Mouse (Mus musculus): ENCODE data around the gene Fstl3. TPM values are rescaled to one million over a fixed set of nuclear protein-coding genes. Genes with fewer than 3 reads are reported as not detected.

Fstl3 gene
- polyA plus RNA-seq, 1 experiment, result 5.8 TPM

GRCm38 (mm10) chr10:79802331-79802971, 25.4 kb downstream of the Fstl3 start:
- no peak overlapping the region for H3K4me3 ChIP-seq (ENCODE audit: extremely low read depth, insufficient read depth, insufficient read length)
- no peak for DNase-seq (ENCODE audit: low read depth in 1 of 2, low spot score in 2 of 2)
- TF ChIP-seq POLR2A (IDR thresholded peaks at IDR 0.05; ENCODE audit: low read depth, low read length), result no peak
- TF ChIP-seq CTCF (IDR thresholded peaks at IDR 0.05; ENCODE audit: extremely low read depth, insufficient read depth, insufficient read length, insufficient replicate concordance), result no peak
- peak overlapping the region; percentile 27; the same call in 1 of the 2 replicates for H3K27ac ChIP-seq (ENCODE audit: insufficient read depth, low read length)
- H3K4me1 ChIP-seq (ENCODE audit: control insufficient read depth, insufficient read depth, insufficient read length), result peaks cover 5% of the 10 kb centered on the region; the same call in 1 of the 2 replicates
- 77% methylated on average over 11 of the region's 11 CpGs for WGBS
- H3K27me3 ChIP-seq (ENCODE audit: control insufficient read depth, insufficient read depth, low read length), result no peaks in the 10 kb centered on the region
- H3K36me3 ChIP-seq (ENCODE audit: control insufficient read depth, insufficient read depth, low read length), result no peaks in the 10 kb centered on the region

DNA sequence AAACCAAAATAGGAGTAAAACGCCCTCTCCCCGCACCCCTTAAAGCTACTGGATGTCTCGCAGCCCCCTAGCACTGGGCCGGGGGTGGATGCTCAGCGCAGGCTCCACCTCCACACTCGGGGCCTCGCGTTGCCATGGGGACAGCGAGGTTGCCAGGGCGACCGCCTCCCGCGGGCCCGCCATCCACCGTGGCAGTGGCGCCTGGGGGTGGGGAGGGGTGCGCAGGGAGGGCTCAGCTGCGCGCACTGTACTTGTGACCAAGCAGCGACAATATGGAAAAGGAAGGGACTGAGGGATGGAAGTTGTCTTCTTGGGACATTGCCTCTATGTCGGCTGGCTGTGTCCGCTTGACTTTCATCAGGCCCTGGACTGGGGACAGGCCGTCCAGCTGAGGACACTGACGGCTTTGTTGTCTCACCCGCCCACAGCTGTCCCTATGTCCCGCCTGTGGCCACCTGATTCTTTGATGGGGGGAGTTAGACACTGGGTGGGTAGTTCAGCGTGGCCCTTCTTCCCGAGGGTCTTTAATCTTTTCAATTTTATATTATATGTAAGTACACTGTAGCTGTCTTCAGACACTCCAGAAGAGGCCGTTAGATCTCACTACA, 26.7 kb downstream of the Fstl3 start:
- no peak overlapping the region for H3K27ac ChIP-seq (ENCODE audit: insufficient read depth, low read length)

GRCm38 (mm10) chr10:79805636-79806035, 28.6 kb downstream of the Fstl3 start:
- Histone ChIP-seq H3K27me3 (ENCODE audit: control insufficient read depth, insufficient read depth, low read length) (no peaks in the 10 kb centered on the region), H3K27ac (ENCODE audit: insufficient read depth, low read length) (no peak overlapping the region), H3K36me3 (ENCODE audit: control insufficient read depth, insufficient read depth, low read length) (no peaks in the 10 kb centered on the region), H3K4me3 (ENCODE audit: extremely low read depth, insufficient read depth, insufficient read length) (no peak overlapping the region), H3K4me1 (ENCODE audit: control insufficient read depth, insufficient read depth, insufficient read length) (no peaks in the 10 kb centered on the region)
- no peak for DNase-seq (ENCODE audit: low read depth in 1 of 2, low spot score in 2 of 2)
- TF ChIP-seq POLR2A (IDR thresholded peaks at IDR 0.05; ENCODE audit: low read depth, low read length), result no peak
- WGBS, result 79% methylated on average over 11 of the region's 11 CpGs

More for the DNA sequence above, 26.7 kb downstream of the Fstl3 start:
- Histone ChIP-seq H3K36me3 (ENCODE audit: control insufficient read depth, insufficient read depth, low read length) (no peaks in the 10 kb centered on the region), H3K4me1 (ENCODE audit: control insufficient read depth, insufficient read depth, insufficient read length) (no peaks in the 10 kb centered on the region), H3K4me3 (ENCODE audit: extremely low read depth, insufficient read depth, insufficient read length) (no peak overlapping the region), H3K27me3 (ENCODE audit: control insufficient read depth, insufficient read depth, low read length) (no peaks in the 10 kb centered on the region)
- 73% methylated on average over 29 of the region's 29 CpGs for WGBS
- TF ChIP-seq POLR2A (IDR thresholded peaks at IDR 0.05; ENCODE audit: low read depth, low read length) (no peak), CTCF (IDR thresholded peaks at IDR 0.05; ENCODE audit: extremely low read depth, insufficient read depth, insufficient read length, insufficient replicate concordance) (no peak)
- DNase-seq (ENCODE audit: low read depth in 1 of 2, low spot score in 2 of 2), result no peak

- Histone ChIP-seq H3K4me3 (ENCODE audit: extremely low read depth, insufficient read depth, insufficient read length) (no peak overlapping the region), H3K27me3 (ENCODE audit: control insufficient read depth, insufficient read depth, low read length) (no peaks in the 10 kb centered on the region), H3K4me1 (ENCODE audit: control insufficient read depth, insufficient read depth, insufficient read length) (no peaks in the 10 kb centered on the region), H3K36me3 (ENCODE audit: control insufficient read depth, insufficient read depth, low read length) (no peaks in the 10 kb centered on the region), H3K27ac (ENCODE audit: insufficient read depth, low read length) (no peak overlapping the region)
- WGBS, result 95% methylated on average over 9 of the region's 9 CpGs
- TF ChIP-seq POLR2A (IDR thresholded peaks at IDR 0.05; ENCODE audit: low read depth, low read length), result no peak
- TF ChIP-seq CTCF (IDR thresholded peaks at IDR 0.05; ENCODE audit: extremely low read depth, insufficient read depth, insufficient read length, insufficient replicate concordance), result no peak
- DNase-seq (ENCODE audit: low read depth in 1 of 2, low spot score in 2 of 2), result no peak
Measured at GRCm38 (mm10) chr10:79806331-79806730, 29.3 kb downstream of the Fstl3 start.

GRCm38 (mm10) chr10:79806972-79807371, 29.9 kb downstream of the Fstl3 start:
- Histone ChIP-seq H3K27me3 (ENCODE audit: control insufficient read depth, insufficient read depth, low read length) (no peaks in the 10 kb centered on the region), H3K4me1 (ENCODE audit: control insufficient read depth, insufficient read depth, insufficient read length) (no peaks in the 10 kb centered on the region), H3K4me3 (ENCODE audit: extremely low read depth, insufficient read depth, insufficient read length) (no peak overlapping the region), H3K36me3 (ENCODE audit: control insufficient read depth, insufficient read depth, low read length) (no peaks in the 10 kb centered on the region), H3K27ac (ENCODE audit: insufficient read depth, low read length) (no peak overlapping the region)
- TF ChIP-seq CTCF (IDR thresholded peaks at IDR 0.05; ENCODE audit: extremely low read depth, insufficient read depth, insufficient read length, insufficient replicate concordance) (no peak), POLR2A (IDR thresholded peaks at IDR 0.05; ENCODE audit: low read depth, low read length) (no peak)
- no peak for DNase-seq (ENCODE audit: low read depth in 1 of 2, low spot score in 2 of 2)
- 84% methylated on average over 10 of the region's 10 CpGs for WGBS

DNA sequence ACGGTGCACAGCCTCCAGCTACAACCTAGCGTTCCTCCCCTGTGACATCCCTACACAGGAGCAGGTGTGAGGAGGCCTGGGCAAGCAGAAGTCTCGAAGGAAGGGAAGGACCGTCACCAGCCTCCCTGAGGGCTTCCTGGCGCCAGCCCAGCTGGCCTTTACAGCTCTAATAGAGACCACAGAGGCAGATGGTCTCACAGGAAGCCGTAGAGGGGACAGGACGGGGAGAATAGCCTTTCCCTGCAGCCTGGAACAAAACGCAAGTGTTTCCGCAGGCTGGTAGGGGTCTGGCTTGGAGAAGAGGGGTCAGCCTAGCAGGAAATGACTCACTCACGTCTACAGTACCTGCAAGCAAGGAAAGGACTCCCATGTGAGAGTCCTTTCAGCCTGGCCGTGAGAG, 30.8 kb downstream of the Fstl3 start:
- DNase-seq (ENCODE audit: low read depth in 1 of 2, low spot score in 2 of 2), result no peak
- Histone ChIP-seq H3K27ac (ENCODE audit: insufficient read depth, low read length) (no peak overlapping the region), H3K4me3 (ENCODE audit: extremely low read depth, insufficient read depth, insufficient read length) (no peak overlapping the region), H3K4me1 (ENCODE audit: control insufficient read depth, insufficient read depth, insufficient read length) (no peaks in the 10 kb centered on the region), H3K27me3 (ENCODE audit: control insufficient read depth, insufficient read depth, low read length) (no peaks in the 10 kb centered on the region), H3K36me3 (ENCODE audit: control insufficient read depth, insufficient read depth, low read length) (no peaks in the 10 kb centered on the region)
- TF ChIP-seq POLR2A (IDR thresholded peaks at IDR 0.05; ENCODE audit: low read depth, low read length) (no peak), CTCF (IDR thresholded peaks at IDR 0.05; ENCODE audit: extremely low read depth, insufficient read depth, insufficient read length, insufficient replicate concordance) (no peak)
- WGBS, result 42% methylated on average over 11 of the region's 11 CpGs

DNA sequence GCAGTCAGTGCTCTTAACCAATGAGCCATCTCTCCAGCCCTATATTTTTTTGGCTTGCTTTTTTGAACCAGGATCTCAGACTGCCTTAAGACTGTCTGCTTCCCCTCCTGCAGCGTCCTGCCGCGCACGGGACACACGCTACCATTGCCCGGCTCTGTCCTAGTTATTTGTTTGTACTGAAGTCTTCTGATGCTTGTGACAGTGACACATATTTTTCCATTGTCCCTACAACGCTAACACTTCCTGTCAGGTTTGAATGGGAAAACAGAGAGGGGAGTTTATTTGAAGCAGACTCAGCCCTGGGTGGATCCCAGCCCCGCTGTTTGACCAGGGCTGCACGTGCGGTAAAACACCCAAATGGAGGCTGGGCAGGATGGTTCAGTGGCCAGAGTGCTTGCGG, 31.7 kb downstream of the Fstl3 start:
- no peak overlapping the region for H3K4me3 ChIP-seq (ENCODE audit: extremely low read depth, insufficient read depth, insufficient read length)
- H3K27ac ChIP-seq (ENCODE audit: insufficient read depth, low read length), result no peak overlapping the region
- no peaks in the 10 kb centered on the region for H3K36me3 ChIP-seq (ENCODE audit: control insufficient read depth, insufficient read depth, low read length)
- no peaks in the 10 kb centered on the region for H3K4me1 ChIP-seq (ENCODE audit: control insufficient read depth, insufficient read depth, insufficient read length)
- no peak for DNase-seq (ENCODE audit: low read depth in 1 of 2, low spot score in 2 of 2)
- no peak for TF ChIP-seq POLR2A (IDR thresholded peaks at IDR 0.05; ENCODE audit: low read depth, low read length)
- TF ChIP-seq CTCF (IDR thresholded peaks at IDR 0.05; ENCODE audit: extremely low read depth, insufficient read depth, insufficient read length, insufficient replicate concordance), result no peak
- 92% methylated on average over 11 of the region's 11 CpGs for WGBS
- no peaks in the 10 kb centered on the region for H3K27me3 ChIP-seq (ENCODE audit: control insufficient read depth, insufficient read depth, low read length)
